Mouse (Mus musculus): Measurements from ENCODE around the gene Sirt6.
A peak's percentile ranks its signal among the peaks of the same experiment; 100 is the strongest.

Gene Sirt6

DNA sequence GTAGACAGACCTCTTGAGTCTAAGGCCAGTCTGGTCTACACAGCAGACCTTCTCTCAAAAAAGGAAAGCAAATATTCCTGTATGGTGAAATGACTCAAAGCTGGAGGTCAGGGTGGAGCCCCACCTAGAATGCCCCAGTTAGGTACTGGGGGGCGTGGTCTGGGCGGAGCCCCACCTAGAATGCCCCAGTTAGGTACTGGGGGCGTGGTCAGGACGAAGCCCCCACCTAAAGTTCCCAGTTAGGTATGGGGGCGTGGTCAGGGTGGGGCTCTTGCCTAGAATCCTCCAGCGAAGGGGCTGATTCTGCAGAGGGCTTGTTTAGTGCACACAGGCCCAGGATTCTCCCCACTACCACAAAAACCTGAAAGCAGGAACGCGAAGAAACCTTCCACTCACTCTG lies 4.2 kb downstream of the Sirt6 start:
- DNase-seq = no peak

DNA sequence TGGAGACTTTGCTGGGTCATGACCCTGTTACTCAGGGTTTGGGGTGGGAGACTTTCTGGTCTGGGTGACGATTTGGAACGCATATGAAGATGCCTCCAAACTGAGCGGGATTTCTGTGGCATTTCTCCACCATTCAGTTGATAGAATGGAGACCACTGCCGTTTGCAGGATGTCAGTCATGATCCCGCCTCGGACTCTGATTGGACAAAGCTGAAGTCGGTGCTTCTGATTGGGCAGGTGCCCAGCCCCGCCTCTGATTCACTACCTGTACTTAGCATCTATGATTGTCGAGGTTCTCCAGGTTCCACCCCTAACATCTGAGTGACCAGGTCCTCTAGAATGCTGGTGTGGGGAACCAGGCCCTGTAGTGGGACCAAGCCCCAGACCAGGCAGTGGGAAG lies 6.8 kb downstream of the Sirt6 start:
- no peak for DNase-seq

GRCm38 (mm10) chr10:81619976-81620375 lies 7.6 kb downstream of the Sirt6 start:
- no peak for DNase-seq

DNA sequence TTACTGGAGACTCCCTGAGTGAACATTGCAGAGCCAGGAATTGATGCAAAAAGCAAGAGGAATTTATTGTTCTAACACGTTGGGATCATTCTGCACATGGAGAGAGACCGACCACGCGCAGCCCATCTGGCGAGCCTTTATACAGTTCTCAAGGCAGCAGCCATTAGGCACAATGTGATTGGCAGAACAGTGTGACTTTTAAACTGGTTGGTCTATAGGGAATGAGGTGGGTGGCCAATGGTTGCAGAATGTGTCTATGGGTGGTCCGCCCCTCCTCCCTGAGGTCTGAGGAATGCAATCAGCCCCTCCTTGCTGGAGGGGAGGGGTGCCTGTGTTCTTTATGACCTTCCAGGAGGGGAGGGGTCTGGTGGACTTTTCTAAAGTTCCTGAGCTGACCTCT lies 12.1 kb downstream of the Sirt6 start:
- DNase-seq = no peak

GRCm38 (mm10) chr10:81612779-81613178 lies 14.8 kb downstream of the Sirt6 start:
- no peak for DNase-seq

DNA sequence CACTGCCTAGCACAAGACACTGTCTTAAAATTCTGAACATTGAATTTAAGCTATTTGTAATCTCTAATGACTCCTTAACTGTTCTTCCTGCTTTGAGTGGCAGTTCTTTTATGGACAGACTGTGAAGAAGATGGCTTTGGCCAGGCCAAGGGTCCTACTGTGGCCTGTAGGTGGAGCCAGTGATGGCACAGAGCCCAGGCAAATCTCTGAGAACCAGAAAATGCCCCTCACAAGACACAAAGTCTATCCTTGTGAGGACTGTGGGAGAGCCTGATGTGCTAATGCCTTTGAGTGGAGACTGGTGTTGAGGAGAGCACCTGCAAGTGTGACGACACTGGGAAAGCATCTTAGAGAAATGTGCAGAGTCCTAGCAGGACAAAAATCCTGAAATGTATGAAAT lies 19.3 kb downstream of the Sirt6 start:
- no peak for DNase-seq

- DNase-seq = peak; percentile 92
These were observed 21.4 kb downstream of the Sirt6 start, which contains the start of gene BC025920 for GRCm38 (mm10) chr10:81605974-81606751. TSS of gene BC025920 (plus strand) at chr10:81606270.

DNA sequence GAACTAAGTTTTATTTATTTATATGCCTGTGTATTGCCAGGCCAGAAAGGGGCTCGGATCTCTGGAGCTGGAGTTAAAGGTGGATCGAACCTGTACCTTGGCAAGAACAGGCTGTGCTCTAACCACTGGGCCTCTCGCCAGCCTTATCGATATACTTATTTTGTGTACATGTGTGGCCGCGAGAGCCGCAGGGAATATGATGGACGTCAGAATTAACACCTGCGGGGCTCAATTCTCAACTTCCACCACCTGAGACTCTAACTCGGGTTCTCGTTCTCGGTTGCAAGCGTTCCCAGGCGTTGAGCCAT lies 22.0 kb downstream of the Sirt6 start:
- DNase-seq = no peak

GRCm38 (mm10) chr10:81604968-81605665 lies 22.5 kb downstream of the Sirt6 start:
- DNase-seq = peak; percentile 85

- DNase-seq = no peak
These were observed 23.3 kb downstream of the Sirt6 start for GRCm38 (mm10) chr10:81604019-81604967.

DNA sequence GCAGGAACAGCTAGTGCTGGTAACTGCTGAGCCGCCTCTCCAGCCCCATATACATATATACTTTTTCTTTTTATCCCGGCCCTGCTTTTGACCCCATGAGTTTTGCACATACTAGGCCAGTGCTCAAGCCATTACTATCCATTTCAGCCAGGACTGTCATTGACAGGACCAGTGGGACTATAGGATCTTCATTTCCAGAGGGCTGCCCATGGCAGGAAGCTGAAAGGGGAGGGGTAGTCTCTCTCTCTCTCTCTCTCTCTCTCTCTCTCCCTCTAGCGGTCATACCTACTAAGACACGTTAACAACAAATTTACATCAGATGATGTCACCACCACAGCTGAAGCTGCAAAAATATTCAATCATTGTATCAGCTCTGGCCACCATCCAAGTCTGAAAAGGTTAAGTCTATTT lies 24.9 kb downstream of the Sirt6 start:
- peak; percentile 34 for DNase-seq

- no peak for DNase-seq
These were observed 26.1 kb downstream of the Sirt6 start for GRCm38 (mm10) chr10:81601396-81601905.

DNA sequence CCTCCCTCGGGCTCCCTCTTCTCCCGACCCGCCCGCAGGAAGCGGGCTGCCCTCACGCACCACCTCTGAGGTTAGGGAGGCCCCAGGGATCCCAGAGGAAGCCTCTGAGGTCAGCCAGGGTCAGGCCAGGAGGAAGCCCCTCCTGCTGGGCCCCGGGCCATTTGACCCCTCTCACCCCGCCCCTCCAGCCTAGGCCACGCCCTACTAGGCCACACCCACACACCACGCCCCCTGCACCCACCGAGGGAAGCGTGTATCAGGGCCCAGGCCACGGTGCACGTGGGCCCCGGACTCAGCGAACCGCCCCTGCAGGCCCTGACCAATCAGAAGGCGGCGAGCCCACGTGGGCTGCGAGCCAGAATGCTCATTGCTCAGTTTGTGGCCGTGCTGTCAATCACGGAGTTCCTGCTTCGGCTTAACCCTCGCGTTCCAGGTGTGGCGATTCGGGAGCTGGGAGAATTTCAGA lies 26.8 kb downstream of the Sirt6 start, which contains the start of gene Tle6:
Gene Tle6, minus strand, starts transcription at position 336 of the 466 bp plus-strand sequence.
- DNase-seq = peak; percentile 95

DNA sequence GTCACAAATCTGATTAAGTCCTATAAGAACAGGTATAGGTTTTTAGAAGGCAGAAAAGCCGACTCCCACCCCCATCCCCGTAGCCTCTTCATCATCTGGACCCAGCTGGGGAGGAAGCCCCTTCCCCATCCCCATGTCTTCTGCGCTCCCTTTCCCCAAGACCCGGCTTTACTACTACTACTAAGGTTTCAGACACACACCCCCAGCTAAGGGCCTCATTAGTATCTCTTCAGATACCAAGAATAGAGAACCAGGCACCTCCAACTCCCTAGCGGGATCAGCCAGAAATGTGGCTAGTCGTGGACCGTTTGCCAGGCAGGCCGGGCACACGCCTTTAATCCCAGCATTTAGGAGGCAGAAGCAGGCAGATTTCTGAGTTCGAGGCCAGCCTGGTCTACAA lies 27.5 kb downstream of the Sirt6 start:
- no peak for DNase-seq

DNA sequence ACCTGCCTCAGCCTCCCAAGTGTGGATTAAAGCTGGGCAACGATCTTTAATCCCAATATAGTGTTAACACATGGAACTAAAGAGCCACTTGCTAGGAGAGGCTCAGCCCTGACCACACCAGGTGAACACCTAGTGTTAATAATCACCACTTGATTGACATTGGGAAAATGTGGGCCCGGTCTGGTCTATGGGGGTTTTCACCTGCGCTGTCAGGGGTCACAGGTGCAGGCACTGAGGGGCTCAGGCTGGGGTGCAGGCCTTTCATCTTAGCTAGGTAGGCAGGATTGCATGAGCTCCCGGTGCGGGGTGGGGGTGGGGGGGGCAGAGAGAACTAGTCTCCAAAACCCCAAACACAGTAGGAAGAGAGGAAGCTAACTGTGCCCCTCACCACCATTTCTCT lies 28.0 kb downstream of the Sirt6 start:
- no peak for DNase-seq

DNA sequence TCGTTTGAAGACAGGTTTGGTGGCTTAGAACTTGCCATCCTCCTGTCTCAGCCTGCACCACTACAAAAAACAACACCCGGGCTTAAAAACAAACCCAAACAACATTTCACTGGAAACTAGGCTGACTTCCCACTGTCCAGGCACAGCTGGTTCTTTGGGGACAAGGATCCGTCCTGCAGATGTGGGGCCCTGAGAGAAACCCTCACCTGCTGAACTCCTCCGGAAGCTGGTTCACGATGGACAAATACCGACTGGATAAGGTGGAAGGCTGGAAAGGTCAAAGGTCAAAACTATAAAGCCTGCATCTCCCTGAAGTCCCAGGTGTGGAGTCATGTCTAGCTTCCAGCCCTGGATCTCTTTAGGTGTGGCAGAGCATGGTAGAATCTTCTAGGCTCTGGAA lies 28.7 kb downstream of the Sirt6 start:
- DNase-seq = no peak

DNA sequence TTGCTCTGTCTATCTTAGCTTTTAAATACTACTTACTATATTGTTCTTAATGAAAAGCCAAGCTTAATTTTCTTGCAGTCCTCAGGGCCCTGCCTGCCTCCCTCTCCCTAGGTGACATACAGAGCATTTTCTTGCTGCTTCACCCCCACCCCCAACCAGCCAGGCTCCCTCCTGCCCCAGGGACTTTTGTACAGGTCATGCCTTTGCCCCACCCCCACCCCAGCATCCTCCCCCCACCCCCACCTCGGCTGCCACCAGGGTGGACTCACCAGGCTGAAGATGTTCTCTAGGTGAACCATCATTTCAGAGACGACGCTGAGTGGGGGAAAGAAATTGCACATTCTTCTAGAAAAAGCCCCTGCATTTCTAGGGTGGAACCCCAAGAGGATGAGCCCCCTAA lies 29.3 kb downstream of the Sirt6 start:
- no peak for DNase-seq

DNA sequence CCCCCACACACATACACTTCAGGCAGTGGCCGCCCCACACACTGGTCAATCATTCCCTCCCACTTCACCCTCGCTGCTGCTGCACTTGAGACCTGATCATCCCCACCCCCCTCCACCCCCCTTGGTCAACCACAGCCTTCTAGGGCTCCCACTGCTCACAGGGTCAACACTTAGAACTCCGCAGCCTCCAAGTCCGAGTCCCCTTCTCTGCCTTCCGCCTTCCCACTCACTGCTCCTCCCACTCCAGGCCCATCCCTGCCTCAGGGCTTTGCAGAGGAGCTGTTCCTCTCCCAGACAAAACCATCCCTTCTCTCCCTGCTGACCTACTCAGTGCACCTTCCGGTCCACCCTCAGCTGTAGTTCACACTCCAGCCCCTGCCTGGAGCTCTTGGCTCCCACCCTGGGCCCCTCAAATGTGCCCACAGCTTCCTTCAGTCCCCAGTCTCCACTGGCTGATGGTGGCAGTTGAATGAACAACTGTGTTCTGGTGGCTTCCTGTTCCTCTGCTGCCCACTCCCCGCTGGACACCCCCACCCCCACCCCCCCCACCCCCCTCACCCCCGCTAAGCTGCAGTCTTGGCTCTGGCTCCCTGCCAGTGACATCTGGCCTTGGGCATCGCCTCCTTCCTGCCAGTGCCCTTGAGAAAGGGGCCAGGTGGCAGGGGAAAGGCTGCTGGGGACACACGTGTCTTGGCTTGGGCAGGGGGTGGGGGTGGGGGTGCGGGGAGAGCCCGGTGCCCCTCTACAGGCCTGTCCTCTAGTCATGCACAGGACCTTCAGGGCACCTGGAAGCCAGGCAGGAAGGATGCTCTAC lies 30.3 kb downstream of the Sirt6 start:
- DNase-seq = no peak

GRCm38 (mm10) chr10:81596611-81597010 lies 31.0 kb downstream of the Sirt6 start:
- DNase-seq = no peak

DNA sequence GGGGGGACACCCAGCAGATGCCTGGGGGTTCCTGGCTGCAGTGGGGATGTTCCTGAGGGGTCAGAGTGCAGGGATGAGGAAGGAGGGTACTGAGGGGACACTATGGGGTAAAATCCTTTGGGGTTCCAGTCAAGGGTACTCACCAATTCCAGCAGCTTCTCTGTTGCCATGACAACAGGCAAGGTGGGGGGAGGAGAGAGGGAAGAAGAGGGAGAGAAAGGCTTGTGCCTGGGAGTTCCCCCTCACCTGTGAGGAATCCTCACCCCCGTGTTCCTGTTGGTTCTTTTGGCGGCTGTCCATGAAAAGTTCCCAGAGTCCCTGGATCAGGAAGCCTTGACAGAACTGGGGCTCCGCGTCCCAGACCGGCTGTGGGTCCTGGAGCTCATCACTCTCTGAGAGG lies 32.0 kb downstream of the Sirt6 start:
- DNase-seq = no peak

GRCm38 (mm10) chr10:81593935-81594334 lies 33.7 kb downstream of the Sirt6 start:
- DNase-seq = no peak

DNA sequence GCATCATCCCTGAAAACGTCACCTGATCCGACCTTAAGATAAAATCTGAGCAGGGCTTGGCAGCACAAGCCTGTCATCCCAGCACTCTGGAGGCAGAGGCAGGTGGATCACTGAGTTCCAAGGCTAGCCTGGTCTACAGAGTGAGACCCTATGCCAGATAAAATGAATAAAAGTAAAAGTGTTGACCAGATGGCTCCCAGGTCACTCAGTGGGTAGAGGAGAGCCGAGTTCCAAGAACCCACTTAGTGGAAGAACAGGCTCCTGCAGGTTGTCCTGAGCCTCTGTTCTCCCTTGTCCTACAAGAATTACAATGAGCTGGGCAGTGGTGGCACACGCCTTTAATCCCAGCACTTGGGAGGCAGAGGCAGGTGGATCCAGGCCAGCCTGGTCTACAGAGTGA lies 34.4 kb downstream of the Sirt6 start:
- no peak for DNase-seq

All from kidney, adult 18-20 months (tissue).